Mouse (Mus musculus): Measurements from ENCODE around the gene Ube2o.

- TF ChIP-seq CTCF (IDR thresholded peaks at IDR 0.05; ENCODE audit: insufficient read depth, low read length) (no peak), POLR2A (IDR thresholded peaks at IDR 0.05; ENCODE audit: borderline replicate concordance, extremely low read depth, low read depth, low read length) (no peak)
Observed at GRCm38 (mm10) chr11:116532262-116532809, 48.9 kb downstream of the Ube2o start.
